Mouse (Mus musculus) splenic B cell, adult 2 months (primary cell): Measurements from ENCODE around the gene Gpr22.

Source experiments
- DNase-seq: peaks from one replicate; pipeline ENCODE4 v3.0.0-alpha.2; 2011; ENCODE audit warnings: low read depth, low spot score
- H3K27me3 ChIP-seq: 2 replicates; pipeline ENCODE4 v1.6.1; 2012; ENCODE audit warnings: mild to moderate bottlenecking, low read length, moderate library complexity, mixed read lengths; ENCODE audit not compliant: control insufficient read depth, poor library complexity, insufficient read depth, severe bottlenecking
- H3K36me3 ChIP-seq: 2 replicates; pipeline ENCODE4 v1.6.1; 2012; ENCODE audit warnings: mild to moderate bottlenecking, low read length, moderate library complexity, mixed read lengths; ENCODE audit not compliant: control insufficient read depth, poor library complexity, insufficient read depth, severe bottlenecking

Gene Gpr22

GRCm38 (mm10) chr12:31707531-31707930, 6.2 kb downstream of the Gpr22 start:
- no peak for DNase-seq
- Histone ChIP-seq H3K27me3 (no peaks in the 10 kb centered on the region), H3K36me3 (no peaks in the 10 kb centered on the region)

- no peaks in the 10 kb centered on the region for H3K36me3 ChIP-seq
- H3K27me3 ChIP-seq = no peaks in the 10 kb centered on the region
- no peak for DNase-seq
These were observed 7.6 kb downstream of the Gpr22 start for GRCm38 (mm10) chr12:31706168-31706567.

- no peaks in the 10 kb centered on the region for H3K27me3 ChIP-seq
- DNase-seq = peak; percentile 10
- H3K36me3 ChIP-seq = no peaks in the 10 kb centered on the region
These were observed 9.8 kb downstream of the Gpr22 start for GRCm38 (mm10) chr12:31703904-31704303.

GRCm38 (mm10) chr12:31701411-31701810, 12.3 kb downstream of the Gpr22 start:
- no peak for DNase-seq
- Histone ChIP-seq H3K36me3 (no peaks in the 10 kb centered on the region), H3K27me3 (no peaks in the 10 kb centered on the region)

- DNase-seq = no peak
- H3K27me3 ChIP-seq = no peaks in the 10 kb centered on the region
- H3K36me3 ChIP-seq = no peaks in the 10 kb centered on the region
These were observed 13.0 kb downstream of the Gpr22 start for GRCm38 (mm10) chr12:31700623-31701347.

- no peaks in the 10 kb centered on the region for H3K27me3 ChIP-seq
- DNase-seq = no peak
These were observed 20.5 kb downstream of the Gpr22 start for GRCm38 (mm10) chr12:31693278-31693677.

GRCm38 (mm10) chr12:31686679-31687078, 27.1 kb downstream of the Gpr22 start:
- 0 out of 2 replicates have a peak, but pooled peaks cover 3% of the 10 kb centered on the region for H3K36me3 ChIP-seq
- DNase-seq = no peak
- H3K27me3 ChIP-seq = no peaks in the 10 kb centered on the region

More at GRCm38 (mm10) chr12:31693278-31693677, 20.5 kb downstream of the Gpr22 start:
- H3K36me3 ChIP-seq = no peaks in the 10 kb centered on the region

- H3K27me3 ChIP-seq = no peaks in the 10 kb centered on the region
- no peak for DNase-seq
- peaks cover 6% of the 10 kb centered on the region; the same call in 1 of the 2 replicates for H3K36me3 ChIP-seq
These were observed 46.6 kb downstream of the Gpr22 start for GRCm38 (mm10) chr12:31667187-31667586.

- Histone ChIP-seq H3K27me3 (no peaks in the 10 kb centered on the region), H3K36me3 (peaks cover 6% of the 10 kb centered on the region; the same call in 1 of the 2 replicates)
- no peak for DNase-seq
These were observed 47.7 kb downstream of the Gpr22 start for GRCm38 (mm10) chr12:31665999-31666398.
